Mouse (Mus musculus) layer of hippocampus, postnatal 14 days (tissue): ENCODE results near the gene Zfp143. TPM values are rescaled to one million over a fixed set of nuclear protein-coding genes. Genes with fewer than 3 reads are reported as not detected.
"Not testable (repeated sequence)": the region's sequence is repeated elsewhere in the genome, so short reads cannot be mapped to it uniquely, and the experiment has no call there.

ENCODE experiments used
- DNase-seq, 2 experiments: peaks; one replicate each; pipeline ENCODE4 v3.0.0; 2021 to 2022; ENCODE audit warnings: low spot score in 2 of 2, mixed read lengths in 1 of 2
- total RNA-seq, 2 experiments: library from RNA; stranded (reverse); gene quantifications; 2 replicates each; pipeline ENCODE4 v1.2.3; 2021

The Zfp143 gene
- total RNA-seq, 2 experiments from 2014 or later = 10.1 to 10.9 TPM

DNA sequence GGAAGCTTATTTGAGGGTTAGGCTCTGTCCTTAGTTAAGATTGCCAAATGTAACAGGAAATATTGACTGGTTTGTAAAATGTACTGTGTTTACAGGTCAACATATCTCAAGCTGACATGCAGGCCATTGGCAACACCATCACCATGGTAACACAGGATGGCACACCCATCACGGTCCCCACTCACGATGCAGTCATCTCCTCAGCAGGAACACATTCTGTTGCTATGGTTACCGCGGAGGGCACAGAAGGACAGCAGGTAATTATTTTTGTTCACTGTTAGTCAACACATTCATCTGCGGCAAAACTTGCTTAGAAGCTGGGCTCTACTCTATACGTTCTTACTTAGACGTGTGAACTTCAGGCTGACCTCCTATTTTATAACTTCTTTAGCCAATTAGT, 30.7 kb downstream of the Zfp143 start:
- peak in 1 of 2 experiments; percentile 13 for DNase-seq

GRCm38 (mm10) chr7:110096332-110096731, 35.3 kb downstream of the Zfp143 start:
- no peak for DNase-seq

- no peak for DNase-seq
Measured at GRCm38 (mm10) chr7:110097106-110097793, 36.2 kb downstream of the Zfp143 start.

DNA sequence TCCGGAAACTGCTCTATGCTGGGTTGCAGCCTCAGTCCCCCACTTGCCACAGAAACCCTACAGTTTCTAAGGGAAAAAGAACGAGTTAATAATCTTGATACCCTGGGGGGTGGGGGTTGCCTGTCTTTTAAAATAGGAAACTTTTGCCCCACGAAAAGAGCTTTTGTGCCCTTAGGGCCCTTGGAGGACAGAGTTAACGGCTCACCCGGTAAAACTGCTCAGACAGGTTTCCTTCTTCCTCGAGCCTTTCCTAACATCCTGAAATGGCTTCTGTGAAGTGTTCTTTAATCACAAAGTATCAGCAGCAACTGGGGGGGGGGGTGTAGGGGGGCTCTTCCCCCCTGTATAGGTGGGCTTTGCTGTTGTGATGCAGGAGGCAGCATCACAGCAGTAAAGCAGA, 39.8 kb downstream of the Zfp143 start:
- no peak for DNase-seq

DNA sequence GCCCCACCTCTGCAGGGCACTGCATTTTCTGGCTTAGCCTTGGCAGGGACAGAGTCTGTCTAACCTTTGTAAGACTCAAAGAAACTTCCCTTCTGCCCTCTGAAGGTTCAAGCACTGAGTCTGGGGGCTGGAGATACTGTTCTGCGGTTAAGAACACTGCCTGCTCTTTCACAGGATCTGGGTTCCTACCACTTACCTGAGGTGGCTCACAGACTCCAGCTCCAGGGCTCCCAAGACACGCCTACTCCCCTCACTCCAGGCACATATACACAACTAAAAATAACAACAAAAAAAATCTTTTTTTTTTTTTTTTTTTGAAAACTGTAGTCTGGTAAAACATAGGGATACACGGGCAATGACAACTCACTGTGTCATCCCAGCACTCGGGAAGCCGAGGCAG, 40.2 kb downstream of the Zfp143 start:
- no peak for DNase-seq

- no peak for DNase-seq
Measured at GRCm38 (mm10) chr7:110105041-110105440, 44.0 kb downstream of the Zfp143 start.

DNA sequence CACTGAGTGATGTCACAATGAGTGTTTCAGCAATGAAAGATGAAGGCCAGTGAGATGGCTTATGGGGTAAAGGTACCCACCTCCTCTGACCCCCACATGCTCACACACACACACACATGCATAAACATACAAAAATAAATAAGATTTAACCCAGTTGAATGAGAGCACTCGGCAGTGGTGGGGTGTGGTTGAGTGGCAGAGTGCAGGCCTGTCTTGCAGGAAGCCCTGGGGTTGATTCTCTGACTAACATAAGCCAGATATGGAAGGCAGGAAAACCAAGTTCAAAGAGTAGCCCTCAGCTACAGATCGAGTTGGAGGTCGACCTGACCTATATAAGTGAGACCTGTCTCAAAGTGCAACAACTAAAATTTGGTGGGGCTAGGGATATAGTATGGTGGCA, 45.6 kb downstream of the Zfp143 start:
- DNase-seq = no peak

DNA sequence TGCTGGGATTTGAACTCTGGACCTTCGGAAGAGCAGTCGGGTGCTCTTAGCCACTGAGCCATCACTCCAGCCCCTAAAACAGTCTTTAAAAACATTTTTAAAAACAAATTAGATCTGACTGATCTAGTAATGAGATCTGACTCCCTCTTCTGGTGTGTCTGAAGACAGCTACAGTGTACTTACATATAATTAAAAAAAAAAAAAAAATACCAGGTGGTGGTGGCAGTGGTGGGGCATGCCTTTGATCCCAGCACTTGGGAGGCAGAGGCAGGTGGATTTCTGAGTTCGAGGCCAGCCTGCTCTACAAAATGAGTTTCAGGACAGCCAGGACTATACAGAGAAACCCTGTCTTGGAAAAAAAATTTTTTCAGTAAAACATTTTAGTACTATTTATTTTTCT, 47.5 kb downstream of the Zfp143 start:
- not testable (repeated sequence) for DNase-seq

- peak; percentile 3 to 10 for DNase-seq
Measured at GRCm38 (mm10) chr7:110108967-110109610, 48.1 kb downstream of the Zfp143 start.

DNA sequence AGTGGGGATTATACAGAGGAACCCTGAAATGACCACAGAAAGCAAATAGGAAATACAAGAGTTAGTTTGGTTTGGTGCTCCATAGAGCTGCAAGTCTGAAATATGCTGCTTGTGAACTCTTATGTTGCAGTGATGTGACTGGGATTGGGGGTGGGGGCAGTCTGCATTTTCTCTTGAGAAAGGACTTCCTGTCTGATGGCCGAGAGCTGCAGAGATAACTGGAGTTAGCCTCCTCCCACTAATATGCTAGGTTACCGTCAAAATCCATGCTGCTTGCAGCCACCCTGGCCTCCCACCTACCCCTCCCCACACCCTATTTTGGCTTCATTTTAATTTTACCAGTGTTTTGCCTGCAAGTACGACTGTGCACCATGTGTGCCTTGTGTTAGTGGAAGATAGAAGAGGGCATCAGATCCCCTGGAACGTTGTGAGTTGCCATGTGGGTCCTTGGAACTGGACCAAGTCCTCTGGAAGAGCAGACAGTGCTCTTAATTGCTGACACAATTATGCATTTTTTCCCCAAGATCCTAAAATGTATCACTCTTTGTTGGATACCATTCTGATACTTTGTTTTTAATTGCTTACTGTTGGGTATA, 49.1 kb downstream of the Zfp143 start:
- peak; percentile 25 to 76 for DNase-seq

DNA sequence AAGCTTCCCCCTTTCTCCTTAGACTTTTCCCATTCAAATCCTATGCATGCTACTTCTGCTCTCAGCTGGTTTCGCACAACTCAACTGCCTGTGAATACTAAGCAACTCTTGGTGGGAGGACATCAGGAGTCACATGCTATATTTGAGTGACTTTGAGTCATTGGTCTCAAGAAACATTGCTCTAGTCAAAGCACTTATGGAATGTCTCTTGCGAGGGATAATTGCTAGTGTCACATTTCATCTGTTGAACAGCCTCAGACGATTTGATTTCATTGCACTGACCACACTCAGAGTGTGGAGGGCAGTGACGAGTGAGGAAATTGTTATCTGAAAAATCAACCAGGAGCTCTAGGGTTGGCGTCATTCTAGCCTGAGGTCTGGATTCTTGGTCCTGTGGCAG, 53.7 kb downstream of the Zfp143 start:
- DNase-seq = no peak

DNA sequence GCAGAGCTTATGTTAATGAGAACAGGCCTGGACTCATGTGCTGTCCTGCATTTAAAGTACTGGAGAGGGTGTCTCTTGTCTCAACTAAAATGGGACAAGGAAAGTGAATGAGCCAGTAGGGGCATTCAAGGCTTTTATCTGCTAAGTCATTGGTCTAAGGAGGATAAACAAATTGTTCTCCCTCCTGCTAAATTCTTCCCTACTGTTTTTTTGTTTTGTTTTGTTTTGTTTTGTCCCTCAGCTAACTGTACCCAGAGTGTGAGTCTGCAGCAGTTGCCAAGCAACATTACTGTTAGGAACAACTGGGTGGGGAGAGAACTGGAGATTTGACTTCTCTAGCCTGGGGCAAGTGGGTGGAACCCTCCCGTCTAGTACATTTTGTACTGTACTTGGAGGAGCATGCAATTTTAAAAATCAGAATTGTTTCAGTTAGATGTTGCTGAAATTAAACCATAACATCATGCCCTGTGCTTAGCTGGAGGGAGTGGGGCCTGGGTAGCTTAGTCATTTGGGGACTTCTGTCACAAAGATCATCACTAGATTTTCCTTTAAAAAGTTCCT, 55.8 kb downstream of the Zfp143 start:
- DNase-seq = peak in 1 of 2 experiments; percentile 22

DNA sequence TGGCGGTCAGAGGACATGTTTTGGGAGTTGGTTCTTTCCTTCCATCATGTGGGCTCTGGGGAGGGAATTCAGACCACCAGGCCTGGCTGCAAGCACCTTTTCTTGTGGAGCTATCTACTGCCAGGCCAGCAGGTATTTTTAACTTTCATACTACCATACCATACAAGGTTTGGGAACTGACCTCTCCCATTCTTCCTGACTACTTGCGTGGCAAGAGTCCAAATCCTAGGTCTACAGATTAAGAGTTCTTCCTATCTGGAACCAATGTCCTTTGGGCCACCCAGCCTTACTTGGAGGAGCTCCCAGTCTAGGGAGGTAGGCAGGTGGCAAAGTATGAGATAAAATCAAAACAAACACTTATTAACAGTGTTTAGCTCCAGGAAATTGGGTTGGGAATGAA, 57.4 kb downstream of the Zfp143 start:
- DNase-seq = no peak

GRCm38 (mm10) chr7:110120157-110120784, 59.3 kb downstream of the Zfp143 start:
- DNase-seq = no peak

GRCm38 (mm10) chr7:110121162-110121515, 60.1 kb downstream of the Zfp143 start:
- DNase-seq = no peak

DNA sequence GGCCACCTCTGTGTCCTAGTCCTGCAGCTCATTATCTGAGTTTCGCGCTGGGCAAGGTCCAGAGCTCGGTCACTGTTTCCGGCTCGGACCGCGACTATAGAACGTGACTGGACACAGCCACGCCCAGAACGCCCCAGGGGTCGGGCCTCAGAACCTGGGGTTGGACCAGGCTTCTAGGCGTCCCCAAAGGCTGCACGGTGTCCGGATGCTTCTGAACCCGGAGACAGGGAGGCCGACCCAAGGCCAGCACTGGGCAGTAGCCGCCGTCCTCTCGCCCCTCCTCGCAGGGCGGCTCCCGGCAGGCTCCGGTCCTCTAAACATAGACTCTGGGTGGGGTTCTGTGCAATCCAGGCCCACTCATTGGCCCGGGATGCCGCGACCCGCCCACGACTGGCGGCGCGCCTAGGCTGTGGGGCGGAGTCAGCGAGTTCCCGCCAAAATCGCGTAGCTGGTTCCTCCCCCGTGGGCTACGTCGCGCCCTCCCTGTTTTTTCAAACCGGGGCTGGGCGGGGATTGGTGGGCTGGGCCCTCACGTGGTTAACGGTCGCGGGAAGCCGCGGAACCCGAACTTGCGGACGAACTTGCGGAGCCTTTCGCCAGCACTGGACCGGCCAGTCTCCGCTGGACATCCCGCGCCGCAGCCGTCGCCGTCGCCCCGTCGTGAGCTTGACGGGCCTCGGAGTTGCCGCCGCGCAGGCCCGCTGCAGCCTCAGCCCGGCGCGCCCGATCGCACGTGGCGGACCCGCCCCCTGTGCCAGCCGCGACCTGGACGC, 60.7 kb downstream of the Zfp143 start, which contains the start of gene Wee1:
Wee1 (plus strand) TSS at position 531 of the 773 bp plus-strand sequence.
- peak; percentile 98 to 99 for DNase-seq

DNA sequence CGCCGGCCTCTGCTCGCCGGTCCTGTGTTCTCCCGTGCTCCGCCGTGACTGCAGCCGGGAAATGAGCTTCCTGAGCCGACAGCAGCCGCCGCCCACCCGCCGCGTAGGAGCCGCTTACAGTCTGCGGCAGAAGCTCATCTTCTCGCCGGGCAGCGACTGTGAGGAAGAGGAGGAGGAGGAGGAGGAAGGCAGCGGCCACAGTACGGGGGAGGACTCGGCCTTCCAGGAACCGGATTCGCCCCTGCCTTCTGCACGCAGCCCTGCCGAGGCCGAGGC, 61.2 kb downstream of the Zfp143 start:
- no peak for DNase-seq

DNA sequence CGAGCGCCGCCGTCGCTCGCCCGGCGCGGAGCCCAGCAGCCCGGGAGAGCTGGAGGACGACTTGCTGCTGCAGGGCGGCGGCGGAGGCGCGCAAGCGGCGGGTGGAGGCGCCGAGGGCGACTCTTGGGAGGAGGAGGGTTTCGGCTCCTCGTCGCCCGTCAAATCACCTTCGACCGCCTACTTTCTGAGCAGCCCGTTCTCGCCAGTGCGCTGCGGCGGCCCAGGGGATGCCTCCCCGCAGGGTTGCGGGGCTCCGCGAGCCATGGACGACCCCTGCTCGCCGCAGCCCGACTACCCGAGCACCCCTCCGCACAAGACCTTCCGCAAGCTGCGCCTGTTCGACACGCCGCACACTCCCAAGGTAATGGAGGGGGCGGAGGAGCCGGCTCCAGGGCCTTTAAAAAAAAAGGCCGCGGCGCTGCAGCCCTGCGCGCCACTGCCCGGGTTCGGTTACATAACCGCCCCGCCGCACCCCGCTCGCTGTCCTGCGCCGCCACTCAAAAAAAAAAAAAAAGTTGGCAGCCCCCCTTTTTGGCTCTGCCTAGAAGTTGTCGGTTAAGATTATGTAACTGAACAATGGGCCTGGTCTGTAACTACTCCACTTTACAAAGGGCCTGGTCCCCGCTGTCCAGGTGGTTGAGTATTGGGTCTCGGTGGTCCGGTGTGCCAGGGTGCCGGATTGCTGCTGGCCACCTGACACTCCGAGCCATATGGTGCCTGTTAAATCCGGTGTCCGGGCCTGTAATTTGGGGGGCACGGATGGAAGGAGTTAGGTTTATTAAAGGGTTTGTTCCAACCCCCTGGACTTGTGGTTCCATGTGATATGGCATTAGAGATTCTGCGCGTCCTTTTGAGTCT, 61.8 kb downstream of the Zfp143 start:
- DNase-seq = peak; percentile 41 to 48

DNA sequence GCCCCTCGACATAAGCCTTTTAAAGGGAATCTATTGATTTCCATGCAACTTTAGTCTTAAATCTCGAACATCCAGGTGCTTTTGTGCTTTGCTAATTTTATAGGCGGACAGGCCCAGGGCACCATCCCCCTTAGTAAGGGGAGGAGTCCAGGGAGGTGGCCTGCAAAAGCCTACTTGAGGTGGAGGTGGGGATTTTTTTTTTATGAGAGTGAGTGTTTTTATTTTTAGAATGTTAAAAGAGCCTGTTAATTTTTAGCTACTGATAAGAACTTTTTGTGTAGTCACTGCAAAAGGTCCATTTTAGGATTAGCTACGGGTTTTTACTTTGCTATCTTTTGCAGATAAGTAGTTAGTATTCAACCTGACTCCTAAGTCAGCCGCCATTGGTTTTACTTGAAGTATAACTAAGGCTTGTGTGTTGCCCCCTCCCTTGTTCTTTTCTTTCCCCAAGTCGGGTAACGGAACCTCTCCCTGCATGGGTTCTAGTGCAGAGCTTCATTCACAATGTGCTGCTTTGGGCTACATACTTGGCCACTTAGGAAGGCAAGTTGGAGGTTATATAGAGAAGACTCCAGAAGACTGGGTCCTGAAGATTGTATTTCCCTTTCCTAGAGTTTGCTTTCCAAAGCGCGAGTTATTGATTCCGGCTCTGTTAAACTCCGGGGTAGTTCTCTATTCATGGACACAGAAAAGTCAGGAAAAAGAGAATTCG, 63.0 kb downstream of the Zfp143 start:
- DNase-seq = no peak

- no peak for DNase-seq
Measured at GRCm38 (mm10) chr7:110128566-110128965, 67.5 kb downstream of the Zfp143 start.
